ENCODE assay signal across 8 mouse cellular contexts in genomic region chr10:117681999-117682857, GRCm38 (mm10). TPM values are rescaled to one million over a fixed set of nuclear protein-coding genes. Genes with fewer than 3 reads are reported as not detected.
A peak's percentile ranks its signal among the peaks of the same experiment; 100 is the strongest.
DNase-seq lines count a peak whose midpoint lies in the region; TF ChIP-seq lines count a peak whose summit lies in the region.
"Had no signal": no experiment of that assay in that cellular context is flagged by ENCODE, and none has a peak within 500 bp of the region (broad histone marks: within the 10 kb centered on the region; RNA-seq: fewer than 3 reads in every experiment).

No protein-coding gene starts in this region.

- no peaks in the 10 kb centered on the region for H3K79me2 ChIP-seq in CH12.LX (replicated peaks; ENCODE audit: control insufficient read depth, extremely low read depth, insufficient read depth, poor library complexity, severe bottlenecking)

- no peak for TF ChIP-seq POLR2A in CH12.LX (IDR thresholded peaks at IDR 0.05; ENCODE audit: low read depth, low read length)
- no peak for TF ChIP-seq POLR2A in lung, adult 2 months (IDR thresholded peaks at IDR 0.05; ENCODE audit: borderline replicate concordance, extremely low read depth, low read depth, low read length)

- dilution Hi-C loops in CH12.LX (cut with MboI; ENCODE audit: extremely low pct_ligation_motif_present, extremely low pct_unique_long_range_greater_than_20kb, low sequenced_read_pairs) = no loop called here

- TF ChIP-seq EP300 in CH12.LX (IDR thresholded peaks at IDR 0.05; ENCODE audit: low read length) = no peak

- H3K36me3 ChIP-seq in CH12.LX (replicated peaks in 1 of 2; ENCODE audit: control insufficient read depth in 1 of 2, insufficient read depth in 1 of 2, low read length in 1 of 2) = no peaks in the 10 kb centered on the region
- H3K36me3 ChIP-seq in embryonic facial prominence, embryonic 10.5 days (replicated peaks) = peaks cover 6% of the 10 kb centered on the region; the same call in 1 of the 2 replicates

- no peaks in the 10 kb centered on the region for H3K9me3 ChIP-seq in CH12.LX (replicated peaks; ENCODE audit: low read length)
- H3K9me3 ChIP-seq in embryonic facial prominence, embryonic 10.5 days = no peaks in the 10 kb centered on the region

- WGBS in embryonic facial prominence, embryonic 10.5 days = 66% methylated on average over 14 of the region's 14 CpGs
- WGBS in lung, adult 2 months = 69% methylated on average over 14 of the region's 14 CpGs

- no peak for DNase-seq in layer of hippocampus, adult 2 months (ENCODE audit: low spot score in 2 of 2)
- DNase-seq in layer of hippocampus, adult 9-10 months (ENCODE audit: low spot score) = no peak
- DNase-seq in CH12.LX (ENCODE audit: extremely low read depth) = peak; percentile 35
- DNase-seq in NIH3T3 (ENCODE audit: low read depth) = peak; percentile 54
- DNase-seq in embryonic facial prominence, embryonic 10.5 days (ENCODE audit: low spot score) = peak; percentile 53
- peak; percentile 42 for DNase-seq in lung, adult 2 months
- no peak for DNase-seq in ovary, postnatal 10 days (ENCODE audit: low spot score)

- H3K4me3 ChIP-seq in layer of hippocampus, adult 2 months = no peak overlapping the region
- no peak overlapping the region for H3K4me3 ChIP-seq in CH12.LX (replicated peaks in 1 of 3; ENCODE audit: low read depth in 2 of 3, low read length in 2 of 3, poor library complexity in 1 of 3)
- H3K4me3 ChIP-seq in embryonic facial prominence, embryonic 10.5 days = no peak overlapping the region
- H3K4me3 ChIP-seq in lung, adult 2 months (replicated peaks; ENCODE audit: extremely low read depth, low read depth, low read length) = no peak overlapping the region

- H3K4me1 ChIP-seq in CH12.LX (ENCODE audit: control insufficient read depth in 1 of 2, insufficient read depth in 2 of 2) = no peaks in the 10 kb centered on the region
- H3K4me1 ChIP-seq in embryonic facial prominence, embryonic 10.5 days = peaks cover 5% of the 10 kb centered on the region; the same call in 1 of the 2 replicates
- H3K4me1 ChIP-seq in lung, adult 2 months (ENCODE audit: control insufficient read depth, insufficient read depth, low read length) = no peaks in the 10 kb centered on the region

- H3K27ac ChIP-seq in layer of hippocampus, adult 2 months = no peak overlapping the region
- no peak overlapping the region for H3K27ac ChIP-seq in CH12.LX (ENCODE audit: insufficient read depth, low read depth)
- no peak overlapping the region for H3K27ac ChIP-seq in embryonic facial prominence, embryonic 10.5 days (replicated peaks)
- H3K27ac ChIP-seq: macrophage had no signal

- no peak overlapping the region for H3K9ac ChIP-seq in CH12.LX (ENCODE audit: insufficient read depth, low read depth)

- no peak overlapping the region for H3K4me2 ChIP-seq in CH12.LX (ENCODE audit: insufficient read depth, low read depth, poor library complexity, severe bottlenecking)

- H3K27me3 ChIP-seq in CH12.LX (replicated peaks) = no peaks in the 10 kb centered on the region
- 0 out of 2 replicates have a peak, but pooled peaks cover 4% of the 10 kb centered on the region for H3K27me3 ChIP-seq in embryonic facial prominence, embryonic 10.5 days (replicated peaks; ENCODE audit: low read depth, poor library complexity, severe bottlenecking)

- TF ChIP-seq RAD21 in CH12.LX (IDR thresholded peaks at IDR 0.05; ENCODE audit: low read depth, low read length) = peak; percentile 47

- TF ChIP-seq CTCF in layer of hippocampus, adult 2 months (conservative IDR thresholded peaks at IDR 0.05) = peak; percentile 79
- peak; percentile 31 to 68; a peak in 3 of 4 replicates for TF ChIP-seq CTCF in CH12.LX (conservative IDR thresholded peaks at IDR 0.05 in 1 of 2, IDR thresholded peaks at IDR 0.05 in 1 of 2; ENCODE audit: low read depth in 2 of 2, low read length in 2 of 2)
- TF ChIP-seq CTCF in lung, adult 2 months (IDR thresholded peaks at IDR 0.05; ENCODE audit: insufficient read depth, low read length) = peak; percentile 62

- in situ Hi-C loops in CH12.LX (cut with MboI; ENCODE audit: low pct_ligation_motif_present, low pct_unique_long_range_greater_than_20kb, low sequenced_read_pairs) = no loop called here

TF ChIP-seq in CH12.LX, 34 proteins besides CTCF, POLR2A, EP300 and RAD21:
- no peak for TF ChIP-seq CHD2 (IDR thresholded peaks at IDR 0.05; ENCODE audit: low read length)
- no peak for TF ChIP-seq USF1 (IDR thresholded peaks at IDR 0.05; ENCODE audit: low read depth, low read length)
- TF ChIP-seq IRF4 (IDR thresholded peaks at IDR 0.05; ENCODE audit: low read depth, low read length) = no peak
- no peak for TF ChIP-seq JUN (IDR thresholded peaks at IDR 0.05; ENCODE audit: insufficient read depth, low read depth, low read length)
- TF ChIP-seq ZNF384 (IDR thresholded peaks at IDR 0.05; ENCODE audit: low read depth, low read length) = no peak
- no peak for TF ChIP-seq KAT2A (IDR thresholded peaks at IDR 0.05; ENCODE audit: insufficient replicate concordance, low read length)
- TF ChIP-seq TCF12 (IDR thresholded peaks at IDR 0.05; ENCODE audit: low read depth, low read length) = no peak
- TF ChIP-seq TBP (conservative IDR thresholded peaks at IDR 0.05; ENCODE audit: low read depth, low read length) = no peak
- peak; percentile 93 for TF ChIP-seq BHLHE40 (IDR thresholded peaks at IDR 0.05; ENCODE audit: low read depth, low read length)
- TF ChIP-seq NELFE (IDR thresholded peaks at IDR 0.05; ENCODE audit: low read depth, low read length) = no peak
- TF ChIP-seq E2F4 (IDR thresholded peaks at IDR 0.05; ENCODE audit: insufficient replicate concordance, low read depth, low read length) = no peak
- no peak for TF ChIP-seq POLR2AphosphoS2 (IDR thresholded peaks at IDR 0.05; ENCODE audit: low read depth, low read length)
- no peak for TF ChIP-seq ZC3H11A (IDR thresholded peaks at IDR 0.05; ENCODE audit: low read depth, low read length)
- no peak for TF ChIP-seq CHD1 (IDR thresholded peaks at IDR 0.05; ENCODE audit: low read depth, low read length)
- TF ChIP-seq UBTF (IDR thresholded peaks at IDR 0.05; ENCODE audit: low read depth, low read length) = no peak
- TF ChIP-seq HCFC1 (IDR thresholded peaks at IDR 0.05; ENCODE audit: low read depth, low read length) = no peak
- TF ChIP-seq ELF1 (IDR thresholded peaks at IDR 0.05; ENCODE audit: low read depth, low read length) = no peak
- peak; percentile 48 for TF ChIP-seq SMC3 (IDR thresholded peaks at IDR 0.05; ENCODE audit: low read depth, low read length)
- no peak for TF ChIP-seq PAX5 (IDR thresholded peaks at IDR 0.05; ENCODE audit: low read length)
- TF ChIP-seq MAZ (IDR thresholded peaks at IDR 0.05; ENCODE audit: low read depth, low read length) = no peak
- no peak for TF ChIP-seq ZMIZ1 (IDR thresholded peaks at IDR 0.05; ENCODE audit: low read depth, low read length)
- no peak for TF ChIP-seq NRF1 (IDR thresholded peaks at IDR 0.05; ENCODE audit: low read depth, low read length)
- no peak for TF ChIP-seq MEF2A (IDR thresholded peaks at IDR 0.05; ENCODE audit: borderline replicate concordance, low read depth, low read length)
- TF ChIP-seq MXI1 (IDR thresholded peaks at IDR 0.05; ENCODE audit: low read depth, low read length) = no peak
- 0 out of 2 replicates have a peak, but pooled peaks have one; percentile 21 for TF ChIP-seq SIN3A (IDR thresholded peaks at IDR 0.05; ENCODE audit: low read length)
- TF ChIP-seq USF2 (conservative IDR thresholded peaks at IDR 0.05; ENCODE audit: low read depth, low read length) = no peak
- no peak for TF ChIP-seq GABPA (IDR thresholded peaks at IDR 0.05; ENCODE audit: insufficient replicate concordance, low read depth, low read length)
- TF ChIP-seq MAX (IDR thresholded peaks at IDR 0.05; ENCODE audit: low read length) = no peak
- no peak for TF ChIP-seq RCOR1 (conservative IDR thresholded peaks at IDR 0.05; ENCODE audit: low read depth, low read length)
- TF ChIP-seq MAFK (IDR thresholded peaks at IDR 0.05; ENCODE audit: insufficient replicate concordance, low read length) = no peak
- no peak for TF ChIP-seq ZKSCAN1 (IDR thresholded peaks at IDR 0.05; ENCODE audit: borderline replicate concordance, low read depth, low read length)
- TF ChIP-seq JUND (conservative IDR thresholded peaks at IDR 0.05; ENCODE audit: low read depth, low read length) = no peak
- TF ChIP-seq ETS1 (conservative IDR thresholded peaks at IDR 0.05; ENCODE audit: low read depth, low read length) = no peak
- TF ChIP-seq MYC (IDR thresholded peaks at IDR 0.05; ENCODE audit: low read depth, low read length) = peak; percentile 78; the same call in 1 of the 2 replicates

RNA-seq across cellular contexts. Expression of gene Mdm2, which starts 28.3 kb away (rescaled TPM):
- total RNA-seq in layer of hippocampus, adult 2 months (2021) = 10 to 100 TPM; 55.1 to 66.0 TPM
- total RNA-seq in CH12.LX (2012; rRNA removed) = 136 and 166 TPM in 2 replicates
- total RNA-seq in CH12.LX (2014; rRNA removed) = 104 and 112 TPM in 2 replicates
- 74.9 and 79.8 TPM in 2 replicates for polyA plus RNA-seq in CH12.LX (2012; ENCODE audit: insufficient read length, low read depth)
- polyA plus RNA-seq in embryonic facial prominence, embryonic 10.5 days (2016; fragmentation: Nextera tagmentation; extraction: Ambion mirVana) = 58.9 and 64.4 TPM in 2 replicates
- polyA plus RNA-seq in lung, adult 2 months (2012; rRNA removed) = 39.0 and 39.7 TPM in 2 replicates

RNA-seq across cellular contexts. Expression of gene Cpm, which starts 52.9 kb away (rescaled TPM):
- 1 to 10 TPM; 8.5 to 9.7 TPM for total RNA-seq in layer of hippocampus, adult 2 months (2021)
- 0.04 and 0.25 TPM in 2 replicates for total RNA-seq in CH12.LX (2012; rRNA removed)
- 0.09 and 0.31 TPM in 2 replicates for total RNA-seq in CH12.LX (2014; rRNA removed)
- 0.17 and 0.31 TPM in 2 replicates for polyA plus RNA-seq in CH12.LX (2012; ENCODE audit: insufficient read length, low read depth)
- polyA plus RNA-seq in embryonic facial prominence, embryonic 10.5 days (2016; fragmentation: Nextera tagmentation; extraction: Ambion mirVana) = 8.3 and 11.6 TPM in 2 replicates
- polyA plus RNA-seq in lung, adult 2 months (2012; rRNA removed) = 104 and 117 TPM in 2 replicates

Comparison
In these comparisons a context has a peak if more than half of its experiments do, and no peak if none do; other contexts are left out.
1. DNase-seq: peak in CH12.LX (single experiment), NIH3T3 (single experiment), embryonic facial prominence, embryonic 10.5 days (single experiment) and lung, adult 2 months (single experiment); none in layer of hippocampus, adult 2 months (0 of 2), layer of hippocampus, adult 9-10 months (single experiment) and ovary, postnatal 10 days (single experiment).
2. Peak in every context shown above with its lines, with median percentiles within 50 percentile points of each other: CTCF ChIP-seq.